8 mouse cellular contexts compared by ENCODE assay signal in genomic region chr1:171440025-171440725, GRCm38 (mm10). TPM values are rescaled to one million over a fixed set of nuclear protein-coding genes. Genes with fewer than 3 reads are reported as not detected.
A peak's percentile ranks its signal among the peaks of the same experiment; 100 is the strongest.
DNase-seq lines count a peak whose midpoint lies in the region; ATAC-seq and TF ChIP-seq lines count a peak whose summit lies in the region.

No protein-coding gene starts in this region.

- intact Hi-C loops in left cerebral cortex, adult 2 months (cut with DNase I): no loop called here

- DNase-seq in spleen, adult 2 months (ENCODE audit: low read depth in 1 of 2, low spot score in 2 of 2): no peak
- DNase-seq in spleen, postnatal 4 days (ENCODE audit: low spot score in 2 of 2): no peak
- DNase-seq in heart, adult 18-20 months: peak; percentile 77 to 89
- DNase-seq in kidney, adult 9 months: peak; percentile 90
- DNase-seq in testis, postnatal 10 days (ENCODE audit: low spot score): peak; percentile 77
- no peak for DNase-seq in right cerebral cortex, postnatal 14 days
- DNase-seq in left cerebral cortex, adult 2 months (ENCODE audit: extremely low spot score in 1 of 2, low spot score in 2 of 2): no peak

- H3K27ac ChIP-seq in spleen, adult 2 months (ENCODE audit: insufficient read depth, low read length): peak overlapping the region; percentile 10; the same call in 1 of the 2 replicates
- H3K27ac ChIP-seq in lung, embryonic 15.5 days: peak overlapping the region; percentile 90
- H3K27ac ChIP-seq in left cerebral cortex, adult 2 months: no peak overlapping the region; the same call in 1 of the 2 replicates

- 29% methylated on average over 9 of the region's 9 CpGs for WGBS in spleen, adult 2 months
- WGBS in lung, embryonic 15.5 days: 12% methylated on average over 9 of the region's 9 CpGs

- no peak for TF ChIP-seq CTCF in spleen, adult 2 months (IDR thresholded peaks at IDR 0.05; ENCODE audit: extremely low read depth, insufficient read depth, insufficient read length, insufficient replicate concordance)
- TF ChIP-seq CTCF in left cerebral cortex, adult 2 months (IDR thresholded peaks at IDR 0.05): no peak

- peak; percentile 56 for ATAC-seq in lung, embryonic 15.5 days (ENCODE audit: borderline replicate concordance, extremely low read depth, low FRiP score, low TSS enrichment)

- H3K4me1 ChIP-seq in spleen, adult 2 months (ENCODE audit: control insufficient read depth, insufficient read depth, insufficient read length): peaks cover 16% of the 10 kb centered on the region
- peaks cover 50% of the 10 kb centered on the region for H3K4me1 ChIP-seq in lung, embryonic 15.5 days

- 0 out of 2 replicates have a peak, but pooled peaks cover 4% of the 10 kb centered on the region for H3K9me3 ChIP-seq in lung, embryonic 15.5 days

- no peak overlapping the region; the same call in 1 of the 2 replicates for H3K4me3 ChIP-seq in spleen, adult 2 months (ENCODE audit: extremely low read depth, insufficient read depth, insufficient read length)
- peak overlapping the region; percentile 55 for H3K4me3 ChIP-seq in lung, embryonic 15.5 days
- H3K4me3 ChIP-seq in left cerebral cortex, adult 2 months: no peak overlapping the region

- no peak for TF ChIP-seq POLR2A in spleen, adult 2 months (IDR thresholded peaks at IDR 0.05; ENCODE audit: low read depth, low read length)

- H3K9ac ChIP-seq in lung, embryonic 15.5 days: no peak overlapping the region

- H3K36me3 ChIP-seq in spleen, adult 2 months (ENCODE audit: control insufficient read depth, insufficient read depth, low read length): no peaks in the 10 kb centered on the region
- H3K36me3 ChIP-seq in lung, embryonic 15.5 days: no peaks in the 10 kb centered on the region

- H3K27me3 ChIP-seq in spleen, adult 2 months (ENCODE audit: control insufficient read depth, insufficient read depth, low read length): peaks cover 6% of the 10 kb centered on the region; the same call in 1 of the 2 replicates
- H3K27me3 ChIP-seq in lung, embryonic 15.5 days: no peaks in the 10 kb centered on the region

- H3K4me2 ChIP-seq in lung, embryonic 15.5 days: peak overlapping the region; percentile 66

RNA-seq across cellular contexts. Expression of gene F11r, which starts 2.8 kb away (rescaled TPM):
- polyA plus RNA-seq in spleen, adult 2 months (2012; rRNA removed): 8.8 and 9.6 TPM in 2 replicates
- total RNA-seq in heart, adult 18-20 months (2021): 10 to 100 TPM; 33.3 to 34.1 TPM
- polyA plus RNA-seq in lung, embryonic 15.5 days (2015; fragmentation: Nextera tagmentation; extraction: Ambion mirVana): 102 and 115 TPM in 2 replicates
- 1 to 10 TPM; 4.9 to 6.2 TPM for total RNA-seq in left cerebral cortex, adult 2 months (2021)

RNA-seq across cellular contexts. Expression of gene Tstd1, which starts 21.5 kb away (rescaled TPM):
- polyA plus RNA-seq in spleen, adult 2 months (2012; rRNA removed): 3.1 and 4.1 TPM in 2 replicates
- total RNA-seq in heart, adult 18-20 months (2021): 1 to 10 TPM in 1 of 2 experiments, not detected in 1; 1.6 TPM
- polyA plus RNA-seq in lung, embryonic 15.5 days (2015; fragmentation: Nextera tagmentation; extraction: Ambion mirVana): 6.4 and 7.5 TPM in 2 replicates
- 1 to 10 TPM; 2.9 to 4.3 TPM for total RNA-seq in left cerebral cortex, adult 2 months (2021)

RNA-seq across cellular contexts. Expression of gene Usf1, which starts 29.1 kb away (rescaled TPM):
- 130 and 132 TPM in 2 replicates for polyA plus RNA-seq in spleen, adult 2 months (2012; rRNA removed)
- 10 to 100 TPM; 40.1 to 42.5 TPM for total RNA-seq in heart, adult 18-20 months (2021)
- polyA plus RNA-seq in lung, embryonic 15.5 days (2015; fragmentation: Nextera tagmentation; extraction: Ambion mirVana): 72.9 and 85.7 TPM in 2 replicates
- total RNA-seq in left cerebral cortex, adult 2 months (2021): 100 to 1,000 TPM in 1 of 2 experiments, 10 to 100 TPM in 1; 99.7 to 106 TPM

RNA-seq across cellular contexts. Expression of gene Arhgap30, which starts 51.4 kb away (rescaled TPM):
- 79.5 and 88.3 TPM in 2 replicates for polyA plus RNA-seq in spleen, adult 2 months (2012; rRNA removed)
- 1 to 10 TPM; 2.7 to 5.0 TPM for total RNA-seq in heart, adult 18-20 months (2021)
- polyA plus RNA-seq in lung, embryonic 15.5 days (2015; fragmentation: Nextera tagmentation; extraction: Ambion mirVana): 2.2 and 3.4 TPM in 2 replicates
- 1 to 10 TPM; 2.0 to 2.2 TPM for total RNA-seq in left cerebral cortex, adult 2 months (2021)

Comparison
In these comparisons a context has a peak if more than half of its experiments do, and no peak if none do; other contexts are left out.
1. DNase-seq: peak in heart, adult 18-20 months (2 of 2), kidney, adult 9 months (single experiment) and testis, postnatal 10 days (single experiment); none in spleen, adult 2 months (0 of 2), spleen, postnatal 4 days (0 of 2), right cerebral cortex, postnatal 14 days (single experiment) and left cerebral cortex, adult 2 months (0 of 2).
2. RNA of gene F11r, which starts 2.8 kb away (total RNA-seq): 33.3 to 34.1 TPM in heart, adult 18-20 months; 4.9 to 6.2 TPM in left cerebral cortex, adult 2 months; every median in the first group is over 4 times any median in the second.